Mouse (Mus musculus) forebrain, embryonic 16.5 days (tissue): Measurements from ENCODE around the gene Ptpn21. TPM values are rescaled to one million over a fixed set of nuclear protein-coding genes. Genes with fewer than 3 reads are reported as not detected.

Experiments used
- ATAC-seq: fragments of 200-750 bp; cut with Nextera tagmentation; 2 replicates; pipeline ENCODE4 v1.8.0; 2017; ENCODE audit warnings: mild to moderate bottlenecking, moderate library complexity
- H3K27ac ChIP-seq: fragments of 300-500 bp; sonication (generic); 2 replicates; pipeline ENCODE4 v1.5.1; 2014; ENCODE audit warnings: low read length, control low read depth
- H3K27me3 ChIP-seq: fragments of 300-500 bp; sonication (generic); replicated peaks from 2 replicates; pipeline ENCODE4 v1.6.1; 2014; ENCODE audit warnings: low read length; ENCODE audit not compliant: control insufficient read depth, insufficient read depth
- H3K36me3 ChIP-seq: fragments of 300-500 bp; sonication (generic); 2 replicates; pipeline ENCODE4 v1.6.1; 2014; ENCODE audit not compliant: control insufficient read depth, insufficient read depth
- H3K4me1 ChIP-seq: fragments of 300-500 bp; sonication (generic); replicated peaks from 2 replicates; pipeline ENCODE4 v1.6.1; 2014; ENCODE audit warnings: low read length; ENCODE audit not compliant: control insufficient read depth, insufficient read depth
- H3K4me2 ChIP-seq: fragments of 300-500 bp; sonication (generic); 2 replicates; pipeline ENCODE4 v1.6.1; 2014; ENCODE audit warnings: mild to moderate bottlenecking, low read length, control low read depth
- H3K4me3 ChIP-seq: fragments of 300-500 bp; sonication (generic); replicated peaks from 2 replicates; pipeline ENCODE4 v1.5.1; 2014; ENCODE audit warnings: mild to moderate bottlenecking, low read length, control low read depth
- H3K9ac ChIP-seq: fragments of 300-500 bp; sonication (generic); replicated peaks from 2 replicates; pipeline ENCODE4 v1.6.1; 2014; ENCODE audit warnings: low read depth, low read length, control low read depth
- H3K9me3 ChIP-seq: fragments of 300-500 bp; sonication (generic); 2 replicates; pipeline ENCODE4 v1.6.1; 2016; ENCODE audit warnings: low read length; ENCODE audit not compliant: control insufficient read depth
- WGBS: fragments of 180-500 bp; shearing (Covaris S2); extraction: QIAGEN DNeasy Blood & Tissue Kit; methylation state at CpG from one replicate; pipeline ENCODE4 v1.1.7; 2014; 5-methylcytosine and 5-hydroxymethylcytosine counted together
- polyA plus RNA-seq: library from polyadenylated mRNA; unstranded; fragments of >200 nt; fragmentation: Nextera tagmentation; extraction: Ambion mirVana; gene quantifications from 2 replicates; pipeline ENCODE4 v1.2.1, GENCODE M21; 2015

Gene Ptpn21
- polyA plus RNA-seq, result 5.4 and 5.5 TPM in 2 replicates

DNA sequence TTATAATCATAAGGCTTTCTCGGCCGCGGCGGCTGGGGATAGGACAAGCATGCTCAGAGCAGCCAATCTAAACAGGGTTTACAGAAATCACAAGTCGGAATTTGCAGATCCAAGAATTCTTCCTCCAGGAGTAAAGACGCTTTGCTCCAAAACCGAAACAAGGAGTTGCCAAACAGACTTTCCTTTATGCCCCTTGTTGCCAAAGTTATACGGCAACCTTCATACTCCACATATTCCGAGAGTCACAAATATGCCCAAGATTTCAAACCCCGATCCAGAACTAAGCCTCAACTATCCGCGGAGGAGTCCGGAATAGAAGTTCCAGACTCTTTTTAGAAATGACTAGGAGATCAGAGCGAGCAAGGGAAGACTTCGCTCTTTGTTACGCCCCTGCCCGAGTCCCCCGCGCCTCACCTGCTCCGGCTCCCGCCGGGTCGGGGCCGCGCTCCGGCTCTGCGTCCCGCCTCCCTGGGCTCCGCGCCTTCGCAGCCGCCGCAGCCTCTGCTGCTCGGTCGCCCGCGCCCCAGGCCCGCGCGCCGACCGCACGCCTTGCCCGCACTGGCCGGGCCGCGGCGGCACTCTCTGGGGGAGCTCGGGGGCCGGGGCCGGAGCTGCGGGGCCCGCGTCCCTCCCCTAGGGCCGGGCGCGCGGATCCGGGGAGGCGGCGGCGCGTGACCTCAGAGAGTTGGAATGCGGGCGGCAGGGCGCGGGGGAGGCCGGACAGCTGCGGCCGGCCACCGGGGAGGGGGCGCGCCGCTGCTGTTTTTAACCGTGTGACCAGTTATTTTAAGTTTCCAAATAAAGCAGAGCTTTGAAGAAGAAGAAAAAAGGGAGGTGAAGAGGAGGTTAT lies at the start of gene Ptpn21:
Gene Ptpn21 (minus strand): TSS at position 455 of the 850 bp plus-strand sequence.
- Histone ChIP-seq H3K27ac (peak within 1 kb of the TSS; percentile 2; the same call in 1 of the 2 replicates), H3K27me3 (no peaks in the 10 kb centered on the region), H3K4me1 (peaks cover 25% of the 10 kb centered on the region), H3K36me3 (no peaks in the 10 kb centered on the region), H3K9me3 (no peaks in the 10 kb centered on the region), H3K4me2 (peak within 1 kb of the TSS; percentile 96), H3K4me3 (peak within 1 kb of the TSS; percentile 51), H3K9ac (peak within 1 kb of the TSS; percentile 61)
- WGBS, result under 1% methylated on average over 65 of the region's 75 CpGs
- peak; percentile 55 for ATAC-seq

DNA sequence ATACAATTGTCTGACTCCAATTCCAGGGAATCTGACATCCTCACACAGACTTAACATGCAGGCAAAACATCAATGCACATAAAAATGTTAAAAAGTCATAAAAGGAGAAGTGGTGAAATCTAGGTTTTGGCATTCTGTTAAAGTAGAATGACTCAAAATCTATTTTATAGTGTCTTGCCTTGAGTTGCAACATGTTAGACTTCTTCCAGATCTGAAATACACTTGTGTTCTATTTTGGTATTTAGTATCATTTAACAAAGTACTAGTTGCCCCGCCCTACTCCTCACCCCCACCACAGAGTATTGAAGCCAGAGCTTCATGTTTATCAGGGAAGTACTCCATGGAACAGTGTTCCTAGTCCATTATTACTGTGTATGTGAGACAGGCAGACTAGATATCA lies 47.0 kb upstream of the Ptpn21 start:
- Histone ChIP-seq H3K27ac (no peak overlapping the region), H3K4me2 (no peak overlapping the region), H3K27me3 (no peaks in the 10 kb centered on the region), H3K9me3 (no peaks in the 10 kb centered on the region), H3K4me1 (no peaks in the 10 kb centered on the region), H3K4me3 (no peak overlapping the region), H3K36me3 (peaks cover 43% of the 10 kb centered on the region), H3K9ac (no peak overlapping the region)
- 92% methylated on average over 1 of the region's 1 CpGs for WGBS
- no peak for ATAC-seq

DNA sequence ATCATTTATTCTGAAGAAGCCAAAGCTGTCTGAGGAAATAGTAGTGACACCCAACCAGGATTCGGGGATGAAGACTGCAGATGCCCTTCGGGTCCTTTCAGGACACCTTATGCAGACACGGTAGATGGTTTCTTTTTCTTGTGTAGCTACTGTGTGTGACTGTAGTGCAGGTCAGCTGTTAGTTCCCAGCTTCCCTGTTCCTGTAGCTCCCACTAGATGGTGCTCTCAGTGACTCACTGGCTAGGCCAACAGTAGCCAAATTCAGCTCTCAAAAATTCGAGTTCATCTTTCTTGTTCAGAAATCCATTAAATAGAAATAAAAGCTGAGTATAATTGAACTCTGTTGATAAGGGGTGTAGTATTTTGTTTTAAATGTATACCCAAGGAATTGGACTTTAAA lies 41.9 kb upstream of the Ptpn21 start:
- Histone ChIP-seq H3K27ac (no peak overlapping the region), H3K27me3 (no peaks in the 10 kb centered on the region), H3K4me2 (no peak overlapping the region), H3K4me1 (no peaks in the 10 kb centered on the region), H3K9ac (no peak overlapping the region), H3K9me3 (no peaks in the 10 kb centered on the region), H3K36me3 (peaks cover 40% of the 10 kb centered on the region), H3K4me3 (no peak overlapping the region)
- 78% methylated on average over 4 of the region's 4 CpGs for WGBS
- no peak for ATAC-seq

DNA sequence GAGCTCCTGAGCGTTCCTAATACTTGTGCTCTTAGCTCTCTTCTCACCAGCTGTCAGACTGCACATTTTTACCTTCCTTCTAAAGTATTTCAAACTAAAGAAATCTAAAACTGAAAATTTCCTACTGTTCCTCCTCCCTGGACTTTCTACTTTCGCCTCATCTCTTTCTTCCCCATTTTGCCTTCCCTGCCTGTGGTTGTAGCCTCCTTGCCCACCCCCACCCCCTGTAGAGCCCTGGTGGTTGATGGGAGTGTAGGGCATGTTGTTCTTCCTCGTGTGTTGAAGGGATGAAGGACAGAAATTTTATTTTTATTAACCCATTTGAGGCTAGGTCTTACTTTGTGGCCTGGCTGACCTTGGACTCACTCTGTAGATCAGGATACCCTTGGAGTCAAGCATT lies 40.3 kb upstream of the Ptpn21 start:
- H3K27me3 ChIP-seq, result no peaks in the 10 kb centered on the region
- H3K4me2 ChIP-seq, result no peak overlapping the region
- H3K4me1 ChIP-seq, result no peaks in the 10 kb centered on the region
- no peaks in the 10 kb centered on the region for H3K9me3 ChIP-seq
- WGBS, result 79% methylated on average over 3 of the region's 3 CpGs
- no peak overlapping the region for H3K4me3 ChIP-seq
- no peak for ATAC-seq
- H3K9ac ChIP-seq, result no peak overlapping the region
- H3K27ac ChIP-seq, result no peak overlapping the region
- peaks cover 42% of the 10 kb centered on the region for H3K36me3 ChIP-seq

DNA sequence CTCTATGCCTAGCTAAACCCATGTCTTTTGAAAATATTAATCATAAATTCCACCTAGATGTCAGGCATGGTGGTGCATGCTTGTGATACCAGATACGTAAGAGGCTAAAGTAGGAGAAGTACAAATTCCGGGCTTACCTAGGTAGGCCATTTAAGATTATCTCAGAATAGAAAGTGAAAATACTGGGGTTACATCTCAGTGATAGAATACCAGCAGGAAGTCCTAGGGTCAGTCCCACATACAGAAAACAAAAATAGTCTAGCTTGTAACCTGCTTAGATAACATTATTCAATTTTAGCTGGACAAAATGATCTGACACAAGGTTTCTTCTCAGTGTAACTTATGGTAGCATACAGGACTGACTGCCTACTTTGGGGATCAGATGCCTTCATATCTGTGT lies 29.0 kb upstream of the Ptpn21 start:
- ATAC-seq, result no peak
- Histone ChIP-seq H3K4me2 (no peak overlapping the region), H3K9ac (no peak overlapping the region), H3K27ac (no peak overlapping the region), H3K36me3 (peaks cover 39% of the 10 kb centered on the region), H3K9me3 (no peaks in the 10 kb centered on the region), H3K27me3 (no peaks in the 10 kb centered on the region), H3K4me1 (no peaks in the 10 kb centered on the region), H3K4me3 (no peak overlapping the region)
- 97% methylated on average over 2 of the region's 2 CpGs for WGBS

DNA sequence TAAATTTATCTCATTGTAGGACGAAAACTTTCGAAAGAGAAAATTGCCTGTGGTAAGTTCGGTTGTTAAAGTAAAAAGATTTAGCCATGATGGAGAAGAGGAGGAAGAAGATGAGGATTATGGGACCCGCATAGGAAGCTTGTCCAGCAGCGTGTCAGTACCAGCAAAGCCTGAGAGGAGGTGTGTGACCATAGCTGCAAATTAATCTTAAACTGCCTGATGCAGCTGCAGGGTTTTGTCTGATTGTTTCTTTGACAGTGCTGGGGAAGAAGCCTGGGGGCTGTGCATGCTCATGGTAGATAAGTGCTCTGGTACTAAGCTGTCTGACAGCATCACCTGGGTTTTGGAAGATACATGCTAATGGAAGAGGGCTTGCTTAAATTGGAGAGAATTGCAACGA lies 22.5 kb upstream of the Ptpn21 start:
- Histone ChIP-seq H3K27me3 (no peaks in the 10 kb centered on the region), H3K4me1 (no peaks in the 10 kb centered on the region), H3K4me2 (no peak overlapping the region), H3K27ac (no peak overlapping the region), H3K4me3 (no peak overlapping the region), H3K9ac (no peak overlapping the region), H3K36me3 (peaks cover 32% of the 10 kb centered on the region), H3K9me3 (no peaks in the 10 kb centered on the region)
- WGBS, result 92% methylated on average over 6 of the region's 6 CpGs
- no peak for ATAC-seq

DNA sequence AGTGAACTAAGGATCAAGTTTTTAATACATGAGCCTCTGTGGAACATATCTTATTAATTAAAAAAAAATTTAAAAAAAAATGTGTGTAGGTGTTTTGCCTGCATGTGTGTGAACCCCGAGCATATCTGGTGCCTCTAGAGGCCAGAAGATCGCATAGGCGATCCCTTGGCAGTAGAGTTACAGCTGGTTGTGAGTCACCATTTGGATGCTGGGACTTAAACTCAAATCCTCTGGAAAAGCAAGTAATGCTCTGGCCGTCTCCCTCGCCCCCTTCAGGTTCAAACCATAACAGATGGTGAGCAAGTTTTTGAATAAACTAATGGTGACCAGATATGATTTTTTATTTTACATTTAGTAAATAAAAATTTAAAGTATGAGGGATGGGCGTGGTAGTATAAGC lies 20.4 kb upstream of the Ptpn21 start:
- peaks cover 30% of the 10 kb centered on the region for H3K36me3 ChIP-seq

DNA sequence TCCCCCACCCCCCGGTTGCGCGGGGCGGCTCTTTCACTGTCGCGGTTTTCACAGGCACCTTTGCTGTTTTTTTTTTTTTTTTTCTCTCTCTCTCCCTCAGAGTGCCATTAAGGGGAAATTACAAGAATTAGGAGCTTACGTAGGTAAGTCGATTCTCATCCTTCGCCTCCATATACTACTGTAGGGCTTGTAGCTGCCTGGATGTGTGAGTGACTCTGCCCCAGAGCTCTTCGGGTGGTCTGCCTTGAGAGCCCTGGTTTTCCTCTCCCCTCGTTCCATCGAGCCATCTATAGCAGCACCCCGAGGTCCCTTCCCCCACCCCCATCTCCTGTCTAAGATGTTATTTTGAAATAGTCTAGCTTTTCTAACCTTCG lies 10.2 kb upstream of the Ptpn21 start:
- Histone ChIP-seq H3K4me1 (peaks cover 27% of the 10 kb centered on the region), H3K9me3 (no peaks in the 10 kb centered on the region), H3K27me3 (no peaks in the 10 kb centered on the region), H3K4me2 (peak overlapping the region; percentile 79), H3K9ac (peak overlapping the region; percentile 94), H3K36me3 (no peaks in the 10 kb centered on the region), H3K27ac (peak overlapping the region; percentile 91), H3K4me3 (peak overlapping the region; percentile 89)
- ATAC-seq, result peak; percentile 36
- 2% methylated on average over 8 of the region's 14 CpGs for WGBS

More for the DNA sequence above, 20.4 kb upstream of the Ptpn21 start:
- 91% methylated on average over 6 of the region's 6 CpGs for WGBS
- no peak for ATAC-seq
- no peak overlapping the region for H3K4me3 ChIP-seq
- no peaks in the 10 kb centered on the region for H3K4me1 ChIP-seq
- no peak overlapping the region for H3K4me2 ChIP-seq
- no peaks in the 10 kb centered on the region for H3K9me3 ChIP-seq
- no peaks in the 10 kb centered on the region for H3K27me3 ChIP-seq
- H3K27ac ChIP-seq, result no peak overlapping the region
- H3K9ac ChIP-seq, result no peak overlapping the region

DNA sequence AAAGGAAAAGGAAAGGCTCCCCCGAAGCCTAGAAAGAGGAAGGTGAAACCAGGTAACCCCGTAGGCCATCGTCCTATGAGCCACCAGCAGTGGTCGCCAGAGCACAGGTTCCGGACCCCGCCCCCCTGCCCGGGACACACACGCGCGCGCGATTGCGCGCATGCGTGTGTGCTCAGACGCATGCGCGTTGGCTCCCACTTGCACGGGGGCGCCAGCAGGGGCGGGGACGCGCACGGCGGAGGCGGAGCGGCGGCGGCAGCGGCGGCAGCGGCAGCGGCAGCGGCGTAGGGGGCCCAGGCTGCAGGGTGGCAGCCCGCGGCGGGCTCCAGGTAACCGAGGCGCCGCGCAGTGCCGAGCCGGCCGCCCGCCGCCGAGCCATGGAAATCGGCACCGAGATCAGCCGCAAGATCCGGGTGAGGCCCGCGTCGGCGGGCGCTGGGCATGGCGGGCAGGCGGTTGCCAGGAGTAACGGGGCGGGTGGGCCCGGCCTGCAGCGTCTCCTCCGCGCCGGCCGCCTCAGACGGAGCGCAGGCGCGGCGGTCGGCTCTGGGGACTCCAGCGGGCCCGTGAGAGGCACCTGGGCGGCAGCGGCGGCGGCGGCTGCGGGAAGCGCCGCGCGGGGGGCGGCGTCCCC lies 9.7 kb upstream of the Ptpn21 start, which contains the start of gene Zc3h14:
Gene Zc3h14 (plus strand): TSS at position 219 of the 634 bp plus-strand sequence.
- Histone ChIP-seq H3K4me1 (peaks cover 27% of the 10 kb centered on the region), H3K4me2 (peak within 1 kb of the TSS; percentile 79), H3K9ac (peak within 1 kb of the TSS; percentile 94), H3K9me3 (no peaks in the 10 kb centered on the region), H3K27me3 (no peaks in the 10 kb centered on the region), H3K36me3 (no peaks in the 10 kb centered on the region), H3K4me3 (peak within 1 kb of the TSS; percentile 89), H3K27ac (peak within 1 kb of the TSS; percentile 91)
- WGBS, result under 1% methylated on average over 72 of the region's 87 CpGs
- peak; percentile 92 for ATAC-seq
